Mouse (Mus musculus) embryo, embryonic 10 days (tissue): ENCODE measurements around the gene Grwd1.

Experiments used
- DNase-seq: peaks from one replicate; pipeline ENCODE4 v3.0.0-alpha.2; 2015; ENCODE audit warnings: low spot score

The Grwd1 gene

GRCm38 (mm10) chr7:45800001-45800400 lies 30.7 kb downstream of the Grwd1 start:
- no peak for DNase-seq

GRCm38 (mm10) chr7:45798931-45799330 lies 31.8 kb downstream of the Grwd1 start:
- DNase-seq, result no peak

GRCm38 (mm10) chr7:45798511-45798836 lies 32.3 kb downstream of the Grwd1 start:
- DNase-seq, result no peak

- DNase-seq, result no peak
Observed at GRCm38 (mm10) chr7:45797661-45798510, 32.9 kb downstream of the Grwd1 start.

- no peak for DNase-seq
Observed at GRCm38 (mm10) chr7:45796950-45797349, 33.8 kb downstream of the Grwd1 start.

- no peak for DNase-seq
Observed at GRCm38 (mm10) chr7:45794971-45795370, 35.8 kb downstream of the Grwd1 start.

GRCm38 (mm10) chr7:45793969-45794585 lies 36.7 kb downstream of the Grwd1 start:
- DNase-seq, result no peak

GRCm38 (mm10) chr7:45793240-45793639 lies 37.5 kb downstream of the Grwd1 start:
- no peak for DNase-seq

GRCm38 (mm10) chr7:45791756-45792490 lies 38.8 kb downstream of the Grwd1 start:
- DNase-seq, result no peak

- DNase-seq, result no peak
Observed at GRCm38 (mm10) chr7:45790721-45791120, 40.0 kb downstream of the Grwd1 start.

GRCm38 (mm10) chr7:45787642-45788041 lies 43.1 kb downstream of the Grwd1 start:
- no peak for DNase-seq

- DNase-seq, result peak; percentile 89
Observed at GRCm38 (mm10) chr7:45786661-45787413, 43.9 kb downstream of the Grwd1 start.

- DNase-seq, result peak; percentile 95
Observed at GRCm38 (mm10) chr7:45786136-45786578, 44.6 kb downstream of the Grwd1 start.

GRCm38 (mm10) chr7:45785388-45786135 lies 45.2 kb downstream of the Grwd1 start:
- DNase-seq, result peak; percentile 48

GRCm38 (mm10) chr7:45784524-45785372 lies 46.0 kb downstream of the Grwd1 start, which contains the start of gene Sult2b1:
Gene Sult2b1 (minus strand): TSS chr7:45784669.
- peak; percentile 96 for DNase-seq

GRCm38 (mm10) chr7:45783511-45784091 lies 47.1 kb downstream of the Grwd1 start, which contains the start of gene Lmtk3:
Gene Lmtk3 (plus strand): TSS chr7:45783738.
- DNase-seq, result peak; percentile 78

GRCm38 (mm10) chr7:45782271-45782670 lies 48.5 kb downstream of the Grwd1 start:
- DNase-seq, result no peak

GRCm38 (mm10) chr7:45779081-45779641 lies 51.6 kb downstream of the Grwd1 start:
- DNase-seq, result peak; percentile 51

GRCm38 (mm10) chr7:45775237-45775636 lies 55.5 kb downstream of the Grwd1 start:
- no peak for DNase-seq
